Mouse (Mus musculus) bone marrow, adult 2 months (tissue): ENCODE measurements at regions not wholly inside any gene's neighbourhood (a gene's known extent, or its start where the extent isn't known, plus 50 kb on each side); places are given as distances from the start of the nearest gene placed in this dataset.

ENCODE experiments used
- CTCF ChIP-seq: fragments of 200-500 bp; IDR thresholded peaks from 2 replicates; pipeline ENCODE4 v1.5.1; 2011; ENCODE audit warnings: low read length, control low read depth; ENCODE audit not compliant: control insufficient read depth, insufficient read depth
- POLR2A ChIP-seq: fragments of 200-500 bp; IDR thresholded peaks from 2 replicates; pipeline ENCODE4 v1.6.1; 2011; ENCODE audit warnings: low read depth, mild to moderate bottlenecking, control low read depth, low read length, borderline replicate concordance; ENCODE audit not compliant: control insufficient read depth

DNA sequence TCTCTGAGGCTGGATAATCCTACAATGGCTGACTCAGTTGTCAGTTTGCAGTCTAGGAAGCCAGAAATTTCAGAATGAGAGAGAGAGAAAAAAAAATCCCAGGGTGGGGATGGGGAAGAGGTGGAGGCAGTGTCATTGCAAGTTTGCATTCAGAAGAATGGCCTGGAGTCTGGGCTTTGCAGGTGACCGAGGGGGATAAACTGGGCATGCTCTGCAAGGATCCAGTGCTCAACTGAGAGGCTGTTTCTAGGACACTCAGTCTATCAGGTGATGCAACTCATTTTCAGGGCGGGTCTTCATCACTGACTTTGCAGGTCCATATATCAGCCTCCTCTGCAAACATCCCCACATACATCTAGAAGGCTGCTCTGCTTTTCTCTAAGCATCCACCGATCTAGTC lies 256.7 kb downstream of the Dact1 start:
- TF ChIP-seq CTCF, result no peak
- no peak for TF ChIP-seq POLR2A
